Mouse (Mus musculus) fat pad, adult 2 months (tissue): ENCODE measurements around the gene Polrmt.
"Not testable (repeated sequence)": the region's sequence is repeated elsewhere in the genome, so short reads cannot be mapped to it uniquely, and the experiment has no call there.

Source experiments
- DNase-seq: peaks from one replicate; pipeline ENCODE4 v3.0.0-alpha.2; 2011; ENCODE audit warnings: low read depth, low spot score; ENCODE audit errors: extremely low read depth

The Polrmt gene

GRCm38 (mm10) chr10:79774486-79775279 is 28.3 kb upstream of the Polrmt start:
- no peak for DNase-seq

GRCm38 (mm10) chr10:79773208-79773607 is 26.8 kb upstream of the Polrmt start:
- no peak for DNase-seq

- no peak for DNase-seq
These were observed 25.9 kb upstream of the Polrmt start for GRCm38 (mm10) chr10:79772320-79772719.

DNA sequence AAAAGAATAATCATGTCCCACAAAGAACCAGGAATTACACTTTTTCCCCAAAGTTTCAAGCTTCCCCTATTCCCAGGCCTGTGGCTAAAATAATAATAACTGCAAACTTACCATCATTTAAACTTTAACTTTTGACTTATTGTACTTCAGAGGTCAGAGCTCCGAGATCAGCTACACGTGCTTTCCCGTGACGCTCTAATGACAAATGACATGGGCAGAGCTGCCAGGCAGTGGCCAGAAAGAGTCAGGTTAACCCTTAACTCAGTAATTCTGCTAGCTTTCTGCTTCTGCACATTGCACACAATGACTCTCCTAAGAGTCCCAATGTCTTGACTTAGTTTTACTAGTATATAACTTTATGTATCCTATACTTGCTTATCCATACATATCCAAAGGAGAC is 22.9 kb upstream of the Polrmt start:
- no peak for DNase-seq

- no peak for DNase-seq
These were observed 22.0 kb upstream of the Polrmt start for GRCm38 (mm10) chr10:79768400-79768799.

DNA sequence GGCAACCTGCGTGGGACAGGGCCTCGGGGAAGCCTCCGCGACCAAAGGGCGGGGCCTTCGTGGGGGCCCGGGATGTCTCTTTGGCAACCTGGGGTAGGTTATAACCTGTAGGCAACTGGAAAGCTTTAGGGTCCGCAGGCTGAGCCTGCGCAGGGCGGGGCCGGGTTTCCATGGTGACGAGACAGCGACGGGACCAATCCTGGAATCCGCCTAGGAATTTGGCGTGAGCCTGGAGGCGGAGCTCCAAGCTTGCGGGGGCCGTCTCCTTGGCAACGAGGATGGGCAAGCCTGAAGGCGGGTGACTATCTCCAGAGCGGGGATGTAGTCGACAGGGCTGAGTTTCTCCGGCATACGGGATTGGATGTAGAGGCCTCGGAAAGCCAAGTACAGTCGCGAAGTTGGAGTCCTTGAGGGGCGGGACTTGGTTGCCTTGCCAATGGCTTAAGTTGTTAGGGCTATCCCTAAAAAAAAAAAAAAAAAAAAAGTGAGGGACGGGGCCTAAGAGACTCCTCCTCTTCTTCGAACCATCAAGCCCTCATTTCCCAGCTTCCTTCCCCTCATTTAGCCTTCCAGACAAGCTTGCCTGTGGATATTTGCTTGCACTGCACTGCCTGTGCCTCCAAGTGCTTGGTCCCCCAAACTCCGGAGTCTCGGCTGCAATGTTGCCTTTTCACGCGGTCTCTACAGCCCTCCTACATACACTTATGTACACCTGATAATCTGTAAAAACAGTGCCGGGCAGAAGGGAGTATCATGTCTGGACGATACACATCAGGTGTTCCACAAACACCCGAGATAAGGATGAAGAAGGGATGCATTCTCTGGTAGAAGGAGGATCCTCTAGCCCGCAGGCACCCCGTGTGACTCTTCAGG is 21.2 kb upstream of the Polrmt start:
- DNase-seq: peak; percentile 37

DNA sequence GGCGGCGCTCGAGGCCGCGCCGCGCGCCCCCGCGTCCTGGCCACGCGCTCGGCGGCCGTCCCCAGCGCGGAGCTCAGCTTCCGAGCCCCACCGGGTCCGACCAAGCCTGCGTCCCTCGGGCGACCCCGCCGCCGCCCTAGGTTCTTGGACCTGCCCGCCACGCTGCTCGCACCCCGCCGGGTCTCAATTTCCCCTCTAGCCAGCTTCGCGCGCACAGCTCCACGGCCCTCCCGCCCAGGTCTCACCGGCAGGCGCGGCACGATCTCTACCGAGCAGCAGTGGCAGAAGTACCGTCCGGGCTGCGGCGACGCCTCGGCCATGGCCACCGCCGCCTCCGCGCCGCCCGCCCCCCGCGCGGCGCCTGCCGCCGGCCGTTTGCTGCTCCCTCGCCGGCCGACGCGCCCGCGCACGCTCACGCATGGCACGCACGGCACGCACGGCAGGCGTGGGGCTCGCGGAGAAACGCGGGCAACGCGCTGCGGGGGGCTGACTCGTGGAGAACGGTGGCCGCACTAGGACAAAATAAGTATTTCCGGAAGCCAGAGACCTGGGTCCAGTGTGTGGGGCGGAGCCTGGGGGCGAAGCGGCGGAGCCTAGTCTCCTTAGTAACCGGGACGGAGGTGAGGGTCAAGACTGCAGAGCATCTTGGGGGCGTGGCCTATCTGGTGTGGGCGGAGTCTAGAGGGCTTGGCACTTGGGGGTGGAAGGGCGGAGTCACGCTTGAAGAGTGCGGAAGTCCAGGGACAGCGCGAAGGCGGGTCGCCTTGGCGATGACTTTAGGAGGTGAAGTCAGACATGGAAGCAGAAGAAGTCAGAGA is 20.3 kb upstream of the Polrmt start, which contains the start of gene Rnf126:
Rnf126 (minus strand) TSS at position 445 of the 818 bp plus-strand sequence.
- DNase-seq: peak; percentile 89

DNA sequence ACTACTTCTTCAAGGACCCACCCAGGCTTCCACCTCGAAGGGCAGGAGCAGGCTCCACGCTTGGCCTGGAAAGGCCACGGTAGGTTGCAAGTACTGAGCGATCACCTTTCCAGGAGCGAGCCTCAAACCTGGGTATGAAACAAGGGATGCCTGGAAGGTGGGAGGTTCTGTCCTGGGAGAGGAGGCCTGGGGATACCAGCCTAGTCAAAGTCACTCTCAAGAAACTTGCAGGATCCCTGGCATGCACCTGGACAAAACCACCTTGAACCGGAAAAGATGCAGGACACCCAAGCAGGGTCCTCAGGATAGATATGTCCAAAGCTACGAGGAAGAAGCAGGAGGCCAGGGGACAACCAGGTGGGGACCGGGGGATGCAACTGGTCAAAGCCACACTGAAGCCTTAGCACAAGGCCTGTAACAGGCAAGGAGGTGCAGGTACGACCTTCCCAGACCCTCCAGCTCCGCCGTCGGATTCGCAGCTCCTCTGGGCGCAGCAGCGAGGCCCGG is 19.7 kb upstream of the Polrmt start:
- no peak for DNase-seq

DNA sequence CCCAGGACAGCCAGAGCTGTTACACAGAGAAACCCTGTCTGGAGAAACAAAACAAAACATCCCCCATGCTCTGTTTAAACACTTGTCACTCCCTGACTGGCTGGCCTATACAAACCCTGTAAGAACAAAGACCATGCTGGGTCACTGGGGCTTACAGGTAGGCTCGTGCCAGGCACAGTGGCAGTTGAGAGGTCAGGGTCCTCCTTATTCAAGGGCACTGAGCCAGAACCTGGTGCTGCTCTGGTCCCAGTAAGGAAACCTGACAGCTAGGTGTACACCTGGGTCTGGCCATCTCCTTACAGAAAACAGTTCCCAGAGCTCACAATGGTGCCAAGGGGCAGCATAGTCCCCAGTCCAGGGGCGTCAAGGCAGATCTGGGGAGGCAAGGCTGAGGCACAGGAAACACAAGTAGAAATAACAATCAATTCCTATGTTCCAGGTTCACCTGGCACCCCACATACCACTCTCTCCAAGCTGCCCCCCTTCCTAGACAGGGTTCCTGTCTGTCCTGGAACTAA is 18.9 kb upstream of the Polrmt start:
- DNase-seq: no peak

DNA sequence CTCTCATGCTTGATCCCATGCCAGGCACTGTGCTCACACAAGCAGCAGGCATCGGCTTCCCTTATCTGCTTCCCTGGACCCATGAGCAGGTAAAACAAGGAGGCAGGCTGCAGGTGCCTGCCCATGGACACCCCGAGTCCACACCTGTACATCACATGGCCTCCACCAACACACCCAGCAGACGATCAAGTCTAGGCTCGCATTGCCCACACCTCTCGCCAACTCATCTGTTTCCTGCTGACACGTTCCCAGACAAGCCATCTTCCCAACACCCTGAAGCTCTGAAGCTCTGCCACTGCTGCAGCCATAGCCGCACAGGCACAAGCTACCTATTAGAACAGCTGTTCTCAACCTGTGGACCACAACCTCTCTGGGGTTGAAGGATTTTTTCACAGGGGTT is 17.9 kb upstream of the Polrmt start:
- DNase-seq: peak; percentile 56

GRCm38 (mm10) chr10:79762875-79763274 is 16.5 kb upstream of the Polrmt start:
- DNase-seq: no peak

DNA sequence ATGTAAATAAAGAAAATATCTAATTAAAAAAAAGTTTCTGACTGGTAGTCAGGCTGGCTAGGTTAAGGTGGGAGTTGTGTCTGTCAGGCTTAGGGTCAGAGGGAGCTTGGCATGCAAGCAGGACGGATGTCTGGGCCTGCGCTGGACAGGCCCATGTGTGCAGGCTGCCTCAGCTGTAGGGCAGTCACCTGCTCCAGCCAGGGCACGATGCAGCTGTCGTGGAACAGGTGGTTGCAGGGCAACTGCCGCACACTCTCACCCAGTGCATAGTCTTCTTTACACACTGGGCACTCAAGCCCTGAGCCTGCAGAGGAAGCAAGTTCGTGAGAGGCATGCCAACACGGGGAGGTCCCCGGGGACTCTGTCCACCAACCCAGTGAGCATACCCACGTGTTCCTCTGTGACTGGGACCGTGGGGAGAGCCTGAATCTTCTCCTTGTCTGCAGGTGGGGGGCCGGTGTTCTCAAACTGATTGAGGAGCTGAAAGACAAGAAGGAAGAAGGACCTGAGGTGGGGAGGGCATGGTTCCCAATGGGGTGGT is 14.3 kb upstream of the Polrmt start:
- DNase-seq: no peak

DNA sequence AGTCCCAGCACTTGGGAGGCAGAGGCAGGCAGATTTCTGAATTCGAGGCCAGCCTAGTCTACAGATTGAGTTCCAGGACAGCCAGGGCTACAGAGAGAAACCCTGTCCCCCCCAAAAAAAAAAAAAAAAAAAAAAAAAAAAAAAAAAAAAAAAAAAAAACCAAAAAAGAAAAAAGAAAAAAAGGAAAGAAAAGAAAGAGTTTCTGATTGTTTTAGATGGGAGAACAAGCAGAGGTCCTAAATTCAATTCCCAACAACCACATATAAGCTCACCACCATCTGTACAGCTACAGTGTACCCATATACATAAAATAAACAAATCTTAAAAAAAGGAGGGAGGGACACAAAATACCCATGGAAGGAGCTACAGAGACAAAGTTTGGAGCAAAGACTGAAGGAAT is 13.3 kb upstream of the Polrmt start:
- DNase-seq: not testable (repeated sequence)

- no peak for DNase-seq
These were observed 10.3 kb upstream of the Polrmt start for GRCm38 (mm10) chr10:79756660-79757059.

- DNase-seq: no peak
These were observed 9.5 kb upstream of the Polrmt start for GRCm38 (mm10) chr10:79755854-79756253.

- no peak for DNase-seq
These were observed 8.6 kb upstream of the Polrmt start, which contains the start of gene Fgf22 for GRCm38 (mm10) chr10:79754856-79755516. TSS of gene Fgf22 (plus strand) at chr10:79755076.

DNA sequence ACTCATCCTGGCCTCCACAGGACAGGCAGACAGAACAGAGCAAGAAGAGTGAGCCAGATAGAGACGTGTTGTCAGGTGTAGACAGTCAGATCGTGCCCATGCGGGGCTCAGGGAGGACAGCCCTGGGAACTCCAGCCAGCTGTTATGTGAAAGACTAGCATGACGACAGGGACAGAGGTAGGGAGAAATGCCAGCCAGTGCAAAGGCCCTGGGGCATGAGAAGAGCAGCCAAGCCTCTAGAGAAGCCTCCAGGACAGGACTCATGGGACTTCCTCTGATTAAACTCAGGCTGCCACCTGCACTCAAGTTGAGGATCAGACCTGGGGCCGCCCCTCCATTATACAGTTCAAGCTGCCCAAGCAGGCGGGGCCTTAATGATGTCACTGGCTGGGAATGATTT is 2.1 kb upstream of the Polrmt start:
- DNase-seq: no peak

- DNase-seq: no peak
These were observed 382 bp upstream of the Polrmt start for GRCm38 (mm10) chr10:79746774-79747151.

DNA sequence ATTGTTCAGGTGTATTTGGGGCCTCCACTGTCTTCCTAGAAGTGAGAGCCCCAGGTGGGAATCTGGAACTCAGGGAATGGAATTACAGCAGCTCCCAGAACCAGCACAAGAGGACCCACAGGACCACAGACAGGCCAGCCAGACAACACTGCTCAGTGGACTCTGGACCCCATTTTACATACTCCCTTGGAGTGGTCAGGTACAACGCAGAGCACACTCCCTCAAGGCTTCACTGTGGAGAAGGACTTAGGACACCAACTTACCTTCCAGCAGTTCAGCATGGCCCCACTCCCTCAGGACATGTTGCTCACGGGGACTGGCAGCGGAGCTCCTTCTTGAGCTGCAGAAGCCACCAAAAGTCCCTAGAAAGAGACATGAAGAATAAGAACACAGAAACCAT is 970 bp downstream of the Polrmt start:
- DNase-seq: no peak
